Mouse (Mus musculus) thymus, postnatal 25 days (tissue): Measurements from ENCODE around the gene Olfr391-ps.

Source experiments
- DNase-seq: peaks from one replicate; pipeline ENCODE4 v3.0.0; 2022

Olfr391-ps gene

GRCm38 (mm10) chr11:73802952-73803351 is at the start of gene Olfr391-ps:
Olfr391-ps (minus strand) TSS chr11:73803052.
- no peak for DNase-seq

GRCm38 (mm10) chr11:73851354-73851753 is 48.5 kb upstream of the Olfr391-ps start, which contains the start of gene Olfr393:
Olfr393 (minus strand) TSS chr11:73851454.
- DNase-seq: no peak

- DNase-seq: no peak
Measured at GRCm38 (mm10) chr11:73816949-73817348, 14.1 kb upstream of the Olfr391-ps start, which contains the start of gene Olfr392. Olfr392 (minus strand) TSS chr11:73817049.

GRCm38 (mm10) chr11:73782664-73783063 is 20.2 kb downstream of the Olfr391-ps start, which contains the start of gene Olfr390:
Olfr390 (plus strand) TSS chr11:73782964.
- no peak for DNase-seq

- DNase-seq: no peak
Measured at GRCm38 (mm10) chr11:73780613-73781012, 22.2 kb downstream of the Olfr391-ps start, which contains the start of gene Olfr389. Olfr389 (minus strand) TSS chr11:73780713.

GRCm38 (mm10) chr11:73759115-73759514 is 43.7 kb downstream of the Olfr391-ps start:
- DNase-seq: no peak
